Mouse (Mus musculus) cortical plate, adult 2 months (tissue): ENCODE data around the gene Dhrs7.
"Not testable (repeated sequence)": the region's sequence is repeated elsewhere in the genome, so short reads cannot be mapped to it uniquely, and the experiment has no call there.

Source experiments
- CTCF ChIP-seq: fragments of 200-500 bp; IDR thresholded peaks from 2 replicates; pipeline ENCODE4 v1.5.1; 2011; ENCODE audit warnings: mild to moderate bottlenecking, control low read depth, low read length; ENCODE audit not compliant: insufficient read depth; ENCODE audit errors: extremely low read depth
- POLR2A ChIP-seq: fragments of 200-500 bp; IDR thresholded peaks from 2 replicates; pipeline ENCODE4 v1.6.1; 2011; ENCODE audit warnings: mild to moderate bottlenecking, low read length, control low read depth; ENCODE audit not compliant: insufficient read depth; ENCODE audit errors: extremely low read depth

GRCm38 (mm10) chr12:72687741-72688140 is 23.0 kb upstream of the Dhrs7 start:
- TF ChIP-seq POLR2A, CTCF: not testable (repeated sequence)
